Comparison of ENCODE assay signal across 27 mouse cellular contexts in the genomic region with DNA sequence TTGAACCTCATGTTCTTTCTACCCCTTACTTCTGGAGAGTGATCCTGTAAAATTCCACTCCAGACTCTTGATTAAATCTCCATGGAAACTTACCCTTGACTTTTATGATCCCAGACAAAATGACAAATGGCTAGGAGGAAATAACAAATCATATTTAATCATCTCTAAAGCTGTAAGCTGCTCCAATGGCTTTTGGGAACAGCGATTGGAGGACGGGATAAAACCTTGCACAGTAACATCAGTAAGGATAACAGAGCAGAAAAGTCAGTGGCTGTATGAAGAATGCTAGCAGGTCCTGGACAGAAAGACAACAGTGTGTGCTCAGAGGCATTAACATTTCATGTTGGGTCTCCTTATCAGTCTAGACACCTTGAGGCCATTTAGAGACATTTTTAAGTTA. TPM values are rescaled to one million over a fixed set of nuclear protein-coding genes. Genes with fewer than 3 reads are reported as not detected.
A peak's percentile ranks its signal among the peaks of the same experiment; 100 is the strongest.
DNase-seq lines count a peak whose midpoint lies in the region; ATAC-seq and TF ChIP-seq lines count a peak whose summit lies in the region.
"Had no signal": no experiment of that assay in that cellular context is flagged by ENCODE, and none has a peak within 500 bp of the region (broad histone marks: within the 10 kb centered on the region; RNA-seq: fewer than 3 reads in every experiment).

No protein-coding gene starts in this region.

- H3K4me1 ChIP-seq in kidney, embryonic 14.5 days (ENCODE audit: control insufficient read depth, insufficient read depth, low read length), result no peaks in the 10 kb centered on the region
- no peaks in the 10 kb centered on the region for H3K4me1 ChIP-seq in kidney, postnatal 0 days (replicated peaks; ENCODE audit: insufficient read depth, low read length)
- H3K4me1 ChIP-seq: embryonic facial prominence, embryonic 12.5 days; heart, embryonic 15.5 days; limb, embryonic 15.5 days; megakaryocyte, embryonic 14.5 days; midbrain, embryonic 13.5 days had no signal

- H3K9me3 ChIP-seq in kidney, embryonic 14.5 days (ENCODE audit: control insufficient read depth, low read length), result no peaks in the 10 kb centered on the region
- no peaks in the 10 kb centered on the region for H3K9me3 ChIP-seq in kidney, postnatal 0 days (replicated peaks; ENCODE audit: low read length)
- H3K9me3 ChIP-seq: embryonic facial prominence, embryonic 12.5 days; heart, embryonic 15.5 days; limb, embryonic 15.5 days; megakaryocyte, embryonic 14.5 days; midbrain, embryonic 13.5 days had no signal

- H3K27ac ChIP-seq in kidney, embryonic 14.5 days (ENCODE audit: low read depth, low read length), result no peak overlapping the region
- no peak overlapping the region for H3K27ac ChIP-seq in kidney, postnatal 0 days
- H3K27ac ChIP-seq: embryonic facial prominence, embryonic 12.5 days; gastrocnemius, adult 2 months; heart, embryonic 15.5 days; hindbrain, embryonic 14.5 days; limb, embryonic 15.5 days; liver, embryonic 14.5 days; midbrain, embryonic 13.5 days had no signal

- WGBS in kidney, embryonic 14.5 days, result 48% methylated on average over 2 of the region's 2 CpGs
- WGBS in kidney, postnatal 0 days, result 30% methylated on average over 2 of the region's 2 CpGs

- no peak overlapping the region for H3K4me3 ChIP-seq in kidney, embryonic 14.5 days (ENCODE audit: low read length)
- H3K4me3 ChIP-seq in kidney, postnatal 0 days (replicated peaks; ENCODE audit: low read depth, low read length), result no peak overlapping the region
- H3K4me3 ChIP-seq: embryonic facial prominence, embryonic 12.5 days; gastrocnemius, adult 2 months; heart, embryonic 15.5 days; limb, embryonic 15.5 days; megakaryocyte, embryonic 14.5 days; midbrain, embryonic 13.5 days had no signal

- H3K36me3 ChIP-seq in kidney, embryonic 14.5 days (ENCODE audit: control insufficient read depth, insufficient read depth, low read length), result no peaks in the 10 kb centered on the region
- H3K36me3 ChIP-seq in kidney, postnatal 0 days (ENCODE audit: insufficient read depth, low read length), result no peaks in the 10 kb centered on the region
- H3K36me3 ChIP-seq: embryonic facial prominence, embryonic 12.5 days; heart, embryonic 15.5 days; limb, embryonic 15.5 days; midbrain, embryonic 13.5 days had no signal

- no peak for ATAC-seq in kidney, embryonic 14.5 days (ENCODE audit: low FRiP score, low TSS enrichment)
- ATAC-seq in kidney, postnatal 0 days (replicated peaks; ENCODE audit: low FRiP score, low read depth), result no peak; the same call in 1 of the 2 replicates
- ATAC-seq: CD4-positive, CD25-positive, alpha-beta regulatory T cell, adult 4 months; midbrain, embryonic 13.5 days had no signal

- H3K27me3 ChIP-seq in kidney, embryonic 14.5 days (ENCODE audit: control insufficient read depth, insufficient read depth, low read length), result no peaks in the 10 kb centered on the region
- no peaks in the 10 kb centered on the region for H3K27me3 ChIP-seq in kidney, postnatal 0 days (ENCODE audit: insufficient read depth, low read length)
- H3K27me3 ChIP-seq: embryonic facial prominence, embryonic 12.5 days; heart, embryonic 15.5 days; limb, embryonic 15.5 days; megakaryocyte, embryonic 14.5 days; midbrain, embryonic 13.5 days had no signal

- no peak for TF ChIP-seq CTCF in kidney, postnatal 0 days (IDR thresholded peaks at IDR 0.05; ENCODE audit: low read depth)

- DNase-seq in kidney, adult 11 months, result peak; percentile 28
- peak; percentile 13 for DNase-seq in kidney, adult 18-20 months
- DNase-seq in kidney, postnatal 0 days (ENCODE audit: low spot score), result peak; percentile 76
- no peak for DNase-seq in thymus, adult 18-20 months
- DNase-seq in retina, embryonic 14.5 days (ENCODE audit: low spot score), result no peak
- no peak for DNase-seq in retina, postnatal 1 day
- DNase-seq: cerebellum, adult 2 months; cerebellum, postnatal 25 days; gastrocnemius, adult 2 months; heart, postnatal 4 days; left cerebral cortex, postnatal 4 days; lung, embryonic 14.5 days; right cerebral cortex, postnatal 25 days; thymus, postnatal 36 days had no signal

- no peak overlapping the region for H3K9ac ChIP-seq in kidney, embryonic 14.5 days (ENCODE audit: low read depth, low read length)
- no peak overlapping the region for H3K9ac ChIP-seq in kidney, postnatal 0 days (ENCODE audit: low read depth, low read length)
- H3K9ac ChIP-seq: embryonic facial prominence, embryonic 12.5 days; heart, embryonic 15.5 days; hindbrain, embryonic 14.5 days; limb, embryonic 15.5 days; liver, embryonic 14.5 days; lung, embryonic 14.5 days; midbrain, embryonic 13.5 days had no signal

- H3K4me2 ChIP-seq in kidney, embryonic 14.5 days (replicated peaks; ENCODE audit: low read depth, low read length), result no peak overlapping the region
- H3K4me2 ChIP-seq in kidney, postnatal 0 days (ENCODE audit: low read length), result no peak overlapping the region
- H3K4me2 ChIP-seq: embryonic facial prominence, embryonic 12.5 days; heart, embryonic 15.5 days; hindbrain, embryonic 14.5 days; limb, embryonic 15.5 days; lung, embryonic 14.5 days; midbrain, embryonic 13.5 days had no signal

RNA-seq across cellular contexts. Expression of gene A1bg, which starts 59.8 kb away (rescaled TPM):
- polyA plus RNA-seq in kidney, embryonic 14.5 days (2014; fragmentation: Nextera tagmentation; extraction: Ambion mirVana), result not detected in 2 replicates
- not detected in 2 replicates for polyA plus RNA-seq in kidney, postnatal 0 days (2015; fragmentation: Nextera tagmentation; extraction: Ambion mirVana)
- polyA plus RNA-seq: CD4-positive, CD25-positive, alpha-beta regulatory T cell, adult 4 months; cerebellum, adult 2 months; embryonic facial prominence, embryonic 12.5 days; forebrain, embryonic 11.5 days; heart, embryonic 15.5 days; hindbrain, embryonic 14.5 days; intestine, embryonic 14.5 days; limb, embryonic 15.5 days; liver, embryonic 14.5 days; lung, embryonic 14.5 days; midbrain, embryonic 13.5 days; neural tube, embryonic 11.5 days; stomach, embryonic 14.5 days had no signal

Comparison
In these comparisons a context has a peak if more than half of its experiments do, and no peak if none do; other contexts are left out.
1. DNase-seq: peak in kidney, adult 11 months (single experiment), kidney, adult 18-20 months (single experiment) and kidney, postnatal 0 days (single experiment); none in thymus, adult 18-20 months (0 of 2), retina, embryonic 14.5 days (single experiment) and retina, postnatal 1 day (single experiment).